Comparison of ENCODE assay signal across 9 mouse cellular contexts in the genomic region with DNA sequence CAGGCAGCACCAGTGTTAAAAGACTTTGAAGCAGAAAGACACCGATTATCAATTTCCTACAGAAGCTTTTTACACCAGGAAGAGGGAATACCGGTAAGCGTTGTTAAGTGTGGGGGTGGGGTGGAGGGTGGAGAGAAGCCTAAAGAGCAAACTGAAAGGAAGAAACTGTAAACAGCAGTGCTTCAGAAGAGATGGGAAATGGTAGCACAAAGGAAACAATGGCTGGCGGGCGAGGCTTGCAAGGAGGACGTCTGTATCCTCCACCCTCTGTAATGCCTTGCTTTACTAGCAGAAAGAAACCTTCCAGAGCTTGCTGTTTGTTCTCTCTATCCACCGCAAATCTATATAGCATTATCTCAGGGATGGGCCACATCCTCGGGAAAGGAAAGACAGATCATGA. TPM values are rescaled to one million over a fixed set of nuclear protein-coding genes. Genes with fewer than 3 reads are reported as not detected.
DNase-seq lines count a peak whose midpoint lies in the region; ATAC-seq lines count a peak whose summit lies in the region.
"Had no signal": no experiment of that assay in that cellular context is flagged by ENCODE, and none has a peak within 500 bp of the region (broad histone marks: within the 10 kb centered on the region; RNA-seq: fewer than 3 reads in every experiment).

No protein-coding gene starts in this region.

- no peak overlapping the region for H3K27ac ChIP-seq in heart, embryonic 12.5 days (ENCODE audit: poor library complexity, severe bottlenecking)
- H3K27ac ChIP-seq in hindbrain, embryonic 10.5 days: peak overlapping the region; percentile 87
- peak overlapping the region; percentile 83 for H3K27ac ChIP-seq in midbrain, embryonic 10.5 days (replicated peaks)

- no peaks in the 10 kb centered on the region for H3K27me3 ChIP-seq in heart, embryonic 12.5 days (replicated peaks)
- H3K27me3 ChIP-seq in hindbrain, embryonic 10.5 days (ENCODE audit: insufficient read depth, poor library complexity, severe bottlenecking): no peaks in the 10 kb centered on the region
- no peaks in the 10 kb centered on the region for H3K27me3 ChIP-seq in midbrain, embryonic 10.5 days (ENCODE audit: low read depth, poor library complexity, severe bottlenecking)

- H3K9ac ChIP-seq in heart, embryonic 12.5 days: peak overlapping the region; percentile 36; the same call in 1 of the 2 replicates

- 9% methylated on average over 8 of the region's 8 CpGs for WGBS in heart, embryonic 12.5 days
- WGBS in hindbrain, embryonic 10.5 days: 5% methylated on average over 8 of the region's 8 CpGs
- 2% methylated on average over 8 of the region's 8 CpGs for WGBS in midbrain, embryonic 10.5 days

- H3K4me3 ChIP-seq in heart, embryonic 12.5 days: peak overlapping the region; percentile 36
- H3K4me3 ChIP-seq in hindbrain, embryonic 10.5 days: peak overlapping the region; percentile 40
- peak overlapping the region; percentile 39 for H3K4me3 ChIP-seq in midbrain, embryonic 10.5 days

- no peaks in the 10 kb centered on the region for H3K9me3 ChIP-seq in heart, embryonic 12.5 days (replicated peaks)
- no peaks in the 10 kb centered on the region for H3K9me3 ChIP-seq in hindbrain, embryonic 10.5 days
- H3K9me3 ChIP-seq in midbrain, embryonic 10.5 days (replicated peaks): no peaks in the 10 kb centered on the region

- no peak for DNase-seq in heart, adult 18-20 months
- DNase-seq in Muller cell, postnatal 12 days (ENCODE audit: inconsistent ontology term): peak; percentile 36
- peak; percentile 42 for DNase-seq in hindbrain, embryonic 10.5 days (ENCODE audit: low spot score)
- peak; percentile 38 for DNase-seq in midbrain, embryonic 10.5 days (ENCODE audit: low spot score)
- DNase-seq in layer of hippocampus, postnatal 10 days (ENCODE audit: low spot score in 2 of 2): no peak
- DNase-seq in testis, postnatal 14 days (ENCODE audit: low spot score): no peak
- no peak for DNase-seq in adrenal gland, postnatal 36 days
- DNase-seq: heart, adult 11 months had no signal

- H3K36me3 ChIP-seq in heart, embryonic 12.5 days: no peaks in the 10 kb centered on the region
- peaks cover 4% of the 10 kb centered on the region; the same call in 1 of the 2 replicates for H3K36me3 ChIP-seq in hindbrain, embryonic 10.5 days
- H3K36me3 ChIP-seq in midbrain, embryonic 10.5 days: peaks cover 9% of the 10 kb centered on the region

- peak overlapping the region; percentile 67 for H3K4me2 ChIP-seq in heart, embryonic 12.5 days

- H3K4me1 ChIP-seq in heart, embryonic 12.5 days (replicated peaks): peaks cover 6% of the 10 kb centered on the region
- H3K4me1 ChIP-seq in hindbrain, embryonic 10.5 days (replicated peaks): peaks cover 19% of the 10 kb centered on the region
- H3K4me1 ChIP-seq in midbrain, embryonic 10.5 days: peaks cover 38% of the 10 kb centered on the region

- ATAC-seq in heart, embryonic 12.5 days (ENCODE audit: insufficient number of reproducible peaks, low FRiP score): no peak

RNA-seq across cellular contexts. Expression of gene Lin28b, which starts 40.0 kb away (rescaled TPM):
- polyA plus RNA-seq in heart, embryonic 12.5 days (2016; fragmentation: Nextera tagmentation; extraction: Ambion mirVana): 4.9 and 6.0 TPM in 2 replicates
- under 1 TPM; 0.05 to 0.08 TPM for total RNA-seq in heart, adult 18-20 months (2021)
- polyA plus RNA-seq in hindbrain, embryonic 10.5 days (2016; fragmentation: Nextera tagmentation; extraction: Ambion mirVana): 19.9 and 40.8 TPM in 2 replicates
- polyA plus RNA-seq in midbrain, embryonic 10.5 days (2016; fragmentation: Nextera tagmentation; extraction: Ambion mirVana): 37.9 and 52.7 TPM in 2 replicates
- 1 to 10 TPM; 1.3 to 1.7 TPM for total RNA-seq in layer of hippocampus, postnatal 10 days (2021)
- under 1 TPM in 1 of 2 experiments, not detected in 1; 0.10 TPM for total RNA-seq in adrenal gland, postnatal 36 days (2021)

Comparison
In these comparisons a context has a peak if more than half of its experiments do, and no peak if none do; other contexts are left out.
1. DNase-seq: peak in Muller cell, postnatal 12 days (single experiment), hindbrain, embryonic 10.5 days (single experiment) and midbrain, embryonic 10.5 days (single experiment); none in heart, adult 18-20 months (0 of 2), layer of hippocampus, postnatal 10 days (0 of 2), testis, postnatal 14 days (single experiment) and adrenal gland, postnatal 36 days (0 of 2).
2. Peak in every context shown above with its lines, with median percentiles within 50 percentile points of each other: H3K4me3 ChIP-seq.